Mouse (Mus musculus) regulatory T cell (primary cell): ENCODE data around the gene Gstm5.

Experiments
- in situ Hi-C: fragments of 300-600 bp; cut with MboI, MseI; formaldehyde crosslinking; loops from one replicate; pipeline ENCODE4 v1.15.1; 2025; ENCODE audit warnings: high pct_unique_total_duplicates

The Gstm5 gene

GRCm38 (mm10) chr3:107895720-107896569 is at the start of gene Gstm5:
Gstm5 (plus strand) TSS chr3:107895821.
- in situ Hi-C loops: no loop called here

GRCm38 (mm10) chr3:107846175-107846574 is 49.4 kb upstream of the Gstm5 start:
- in situ Hi-C loops: no loop called here

- in situ Hi-C loops: no loop called here
These were observed 48.8 kb upstream of the Gstm5 start for GRCm38 (mm10) chr3:107846835-107847234.

- in situ Hi-C loops: no loop called here
These were observed 47.5 kb upstream of the Gstm5 start for GRCm38 (mm10) chr3:107848126-107848525.

- in situ Hi-C loops: no loop called here
These were observed 46.5 kb upstream of the Gstm5 start for GRCm38 (mm10) chr3:107849000-107849692.

- in situ Hi-C loops: no loop called here
These were observed 46.0 kb upstream of the Gstm5 start for GRCm38 (mm10) chr3:107849693-107850031.

GRCm38 (mm10) chr3:107850418-107851031 is 45.1 kb upstream of the Gstm5 start:
- in situ Hi-C loops: no loop called here

GRCm38 (mm10) chr3:107852786-107853185 is 42.8 kb upstream of the Gstm5 start:
- in situ Hi-C loops: no loop called here

- in situ Hi-C loops: no loop called here
These were observed 42.1 kb upstream of the Gstm5 start for GRCm38 (mm10) chr3:107853232-107854181.

GRCm38 (mm10) chr3:107855368-107855767 is 40.3 kb upstream of the Gstm5 start:
- in situ Hi-C loops: no loop called here

GRCm38 (mm10) chr3:107857646-107858045 is 38.0 kb upstream of the Gstm5 start:
- in situ Hi-C loops: no loop called here

GRCm38 (mm10) chr3:107861483-107861882 is 34.1 kb upstream of the Gstm5 start:
- in situ Hi-C loops: loop anchor here (5.0 to 10.0 kb wide), 2 partner anchors 164 to 257 kb away; partner anchors contain the start of gene Ahcyl1

GRCm38 (mm10) chr3:107862471-107862870 is 33.1 kb upstream of the Gstm5 start:
- in situ Hi-C loops: loop anchor here (5.0 to 10.0 kb wide), 2 partner anchors 165 to 258 kb away; partner anchors contain the start of gene Ahcyl1

GRCm38 (mm10) chr3:107863471-107863870 is 32.1 kb upstream of the Gstm5 start:
- in situ Hi-C loops: loop anchor here (5.0 to 10.0 kb wide), 2 partner anchors 166 to 259 kb away; partner anchors contain the start of gene Ahcyl1

- in situ Hi-C loops: loop anchor here (5.0 to 10.0 kb wide), 2 partner anchors 167 to 259 kb away; partner anchors contain the start of gene Ahcyl1
These were observed 31.6 kb upstream of the Gstm5 start for GRCm38 (mm10) chr3:107863898-107864603.

GRCm38 (mm10) chr3:107865364-107866091 is 30.1 kb upstream of the Gstm5 start:
- in situ Hi-C loops: loop anchor here (10.0 kb wide), 1 partner anchor 261 kb away; no protein-coding TSS in a partner anchor

GRCm38 (mm10) chr3:107867086-107867485 is 28.5 kb upstream of the Gstm5 start:
- in situ Hi-C loops: loop anchor here (10.0 kb wide), 1 partner anchor 262 kb away; no protein-coding TSS in a partner anchor

- in situ Hi-C loops: loop anchor here (10.0 kb wide), 1 partner anchor 264 kb away; no protein-coding TSS in a partner anchor
These were observed 27.2 kb upstream of the Gstm5 start for GRCm38 (mm10) chr3:107868452-107868851.

- in situ Hi-C loops: loop anchor here (10.0 kb wide), 1 partner anchor 264 kb away; no protein-coding TSS in a partner anchor
These were observed 26.5 kb upstream of the Gstm5 start for GRCm38 (mm10) chr3:107869097-107869496.
